Mouse (Mus musculus) ES-E14 (cell line): ENCODE measurements around the gene Ptger3. TPM values are rescaled to one million over a fixed set of nuclear protein-coding genes. Genes with fewer than 3 reads are reported as not detected.

Source experiments
- DNase-seq: peaks from one replicate; pipeline ENCODE4 v3.0.0-alpha.2; 2013; ENCODE audit warnings: low read depth, low spot score
- H3K27ac ChIP-seq: 2 replicates; pipeline ENCODE4 v1.5.1; 2012; ENCODE audit warnings: low read depth, mild to moderate bottlenecking, low read length, moderate library complexity, mixed read lengths; ENCODE audit not compliant: poor library complexity, insufficient read depth, severe bottlenecking
- H3K36me3 ChIP-seq: 2 replicates; pipeline ENCODE4 v1.6.1; 2012; ENCODE audit warnings: mild to moderate bottlenecking, low read length, moderate library complexity, mixed read lengths; ENCODE audit not compliant: control insufficient read depth, poor library complexity, insufficient read depth, severe bottlenecking
- H3K4me1 ChIP-seq, 2 experiments: fragments of 150-350 bp in 1 of 2; sonication (generic) in 1 of 2; 2 replicates each; pipeline ENCODE4 v1.6.1; 2012; ENCODE audit warnings: low read length in 2 of 2, mild to moderate bottlenecking in 1 of 2, mixed read lengths in 1 of 2; ENCODE audit not compliant: control insufficient read depth in 2 of 2, insufficient read depth in 2 of 2, poor library complexity in 1 of 2
- H3K4me3 ChIP-seq, 2 experiments: fragments of 150-350 bp in 1 of 2; sonication (generic) in 1 of 2; 2 replicates each; pipeline ENCODE4 v1.5.1; 2012; ENCODE audit warnings: low read length in 2 of 2, low read depth in 1 of 2, mild to moderate bottlenecking in 1 of 2, mixed read lengths in 1 of 2; ENCODE audit not compliant: insufficient read depth in 1 of 2, poor library complexity in 1 of 2, severe bottlenecking in 1 of 2
- H3K9ac ChIP-seq: 2 replicates; pipeline ENCODE4 v1.6.1; 2012; ENCODE audit warnings: low read depth, mild to moderate bottlenecking, low read length, mixed read lengths; ENCODE audit not compliant: poor library complexity, insufficient read depth, severe bottlenecking
- H3K9me3 ChIP-seq: fragments of 150-350 bp; sonication (generic); 2 replicates; pipeline ENCODE4 v1.6.1; 2012; ENCODE audit warnings: low read depth, mild to moderate bottlenecking, low read length; ENCODE audit not compliant: control insufficient read depth, insufficient read depth
- CHD2 ChIP-seq: IDR thresholded peaks from 2 replicates; pipeline ENCODE4 v1.6.1; 2014; ENCODE audit warnings: mild to moderate bottlenecking, low read depth, low read length, inconsistent platforms
- HCFC1 ChIP-seq: IDR thresholded peaks from 2 replicates; pipeline ENCODE4 v1.6.1; 2012; ENCODE audit warnings: low read length, inconsistent platforms, borderline replicate concordance; ENCODE audit not compliant: insufficient read depth
- MAFK ChIP-seq: IDR thresholded peaks from 2 replicates; pipeline ENCODE4 v1.6.1; 2014; ENCODE audit warnings: mild to moderate bottlenecking, low read depth, low read length, inconsistent platforms; ENCODE audit not compliant: insufficient read depth
- ZC3H11A ChIP-seq: IDR thresholded peaks from 2 replicates; pipeline ENCODE4 v1.6.1; 2012; ENCODE audit warnings: low read depth, mild to moderate bottlenecking, inconsistent platforms, low read length, borderline replicate concordance
- ZNF384 ChIP-seq: IDR thresholded peaks from 2 replicates; pipeline ENCODE4 v1.6.1; 2012; ENCODE audit warnings: low read depth, low read length, inconsistent platforms
- in situ Hi-C, 2 experiments: fragments of 600-800 bp; cut with MboI; formaldehyde crosslinking; loops; one replicate each; pipeline ENCODE4 v1.15.1; 2025; ENCODE audit warnings: low sequenced_read_pairs in 2 of 2, inconsistent platforms in 1 of 2; ENCODE audit not compliant: unreplicated experiment in 2 of 2
- total RNA-seq: library from RNA; depleted of rRNA; stranded (reverse); fragments of 300-350 nt; gene quantifications from 2 replicates; pipeline ENCODE4 v1.2.3, GENCODE M21; 2012

The Ptger3 gene
- total RNA-seq, 1 experiment = 0.49 TPM

DNA sequence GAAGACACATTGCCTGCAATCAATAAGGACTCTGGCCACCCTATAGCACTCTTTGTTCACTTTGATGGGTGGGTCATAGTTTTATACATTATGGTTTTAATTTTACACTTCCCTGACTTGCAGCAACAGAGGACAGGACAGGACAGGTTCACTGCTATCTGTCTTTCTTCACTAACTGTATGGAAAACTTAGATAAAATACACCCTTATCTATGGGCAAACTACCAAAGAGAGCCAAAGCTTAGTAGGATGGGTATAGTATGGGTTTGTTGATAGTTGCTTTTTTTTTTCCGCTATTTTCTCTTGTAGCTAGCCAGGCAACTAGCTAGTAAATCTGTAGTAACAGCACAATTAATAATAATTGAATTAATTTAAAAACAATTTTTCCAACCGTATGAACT, 35.1 kb upstream of the Ptger3 start:
- in situ Hi-C loops = loop anchor here in 1 of 2 experiments (25.0 kb wide), 1 partner anchor 481 kb away; no protein-coding TSS in a partner anchor
- DNase-seq = no peak
- Histone ChIP-seq H3K36me3 (no peaks in the 10 kb centered on the region; the same call in 1 of the 2 replicates), H3K4me3 (no peak overlapping the region), H3K9ac (no peak overlapping the region), H3K4me1 (0 out of 4 replicates have a peak, but pooled peaks cover 0 to 1% of the 10 kb centered on the region in 2 experiments), H3K9me3 (no peaks in the 10 kb centered on the region), H3K27ac (no peak overlapping the region)
- TF ChIP-seq ZC3H11A = no peak
- TF ChIP-seq MAFK = no peak
- no peak for TF ChIP-seq CHD2

DNA sequence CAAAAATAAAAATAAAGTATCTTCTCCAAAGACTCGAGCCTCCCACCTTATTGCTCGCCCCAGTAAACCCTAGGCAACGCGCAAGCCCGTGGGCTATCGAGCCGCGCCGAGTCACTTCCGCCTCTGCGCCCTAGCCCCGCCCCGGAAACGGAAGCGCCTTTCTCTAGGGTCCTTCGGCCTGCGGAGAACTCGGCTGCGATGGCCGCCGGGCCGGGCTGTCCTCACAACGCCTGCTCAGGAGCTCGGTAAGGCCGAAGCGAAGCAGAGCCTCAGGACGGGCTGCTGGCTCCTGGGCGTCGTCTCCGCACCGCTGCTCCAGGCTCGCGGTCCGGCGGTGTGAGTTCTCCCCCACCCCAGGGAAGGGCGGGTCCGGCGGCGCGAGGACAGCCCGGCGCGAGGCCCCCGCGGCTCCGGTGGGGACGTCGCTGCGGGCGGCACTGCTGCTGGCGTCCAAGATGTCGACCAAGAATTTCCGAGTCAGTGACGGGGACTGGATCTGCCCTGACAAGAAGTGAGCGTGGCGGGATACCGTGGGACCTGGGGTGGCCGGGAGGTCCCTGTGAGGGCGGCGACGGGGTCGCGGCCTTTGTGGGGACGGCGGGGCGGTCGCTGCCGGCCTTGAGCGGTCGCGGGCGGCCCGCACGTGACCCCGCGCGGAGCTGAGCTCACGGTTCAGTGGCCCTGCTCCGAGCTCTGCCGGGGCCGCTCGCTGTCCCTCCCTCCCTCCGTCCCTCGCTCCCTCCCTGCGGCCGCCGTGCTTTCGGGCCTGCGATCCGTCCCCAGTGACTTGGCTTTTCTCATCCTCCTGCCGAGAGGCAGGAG, 32.5 kb upstream of the Ptger3 start, which contains the start of gene Zranb2:
Gene Zranb2, plus strand, starts transcription at position 197 of the 822 bp plus-strand sequence.
- Histone ChIP-seq H3K9ac (peak within 1 kb of the TSS; percentile 94), H3K9me3 (no peaks in the 10 kb centered on the region), H3K4me3 (peak within 1 kb of the TSS; percentile 80 to 83), H3K4me1 (0 out of 4 replicates have a peak, but pooled peaks cover 0 to 1% of the 10 kb centered on the region in 2 experiments), H3K27ac (peak within 1 kb of the TSS; percentile 84), H3K36me3 (peaks cover 4% of the 10 kb centered on the region)
- TF ChIP-seq HCFC1 (peak; percentile 79), ZNF384 (no peak), MAFK (0 out of 2 replicates have a peak, but pooled peaks have one; percentile 3)
- peak; percentile 83 for DNase-seq
- in situ Hi-C loops = loop anchor here in 1 of 2 experiments (25.0 kb wide), 1 partner anchor 478 kb away; no protein-coding TSS in a partner anchor

DNA sequence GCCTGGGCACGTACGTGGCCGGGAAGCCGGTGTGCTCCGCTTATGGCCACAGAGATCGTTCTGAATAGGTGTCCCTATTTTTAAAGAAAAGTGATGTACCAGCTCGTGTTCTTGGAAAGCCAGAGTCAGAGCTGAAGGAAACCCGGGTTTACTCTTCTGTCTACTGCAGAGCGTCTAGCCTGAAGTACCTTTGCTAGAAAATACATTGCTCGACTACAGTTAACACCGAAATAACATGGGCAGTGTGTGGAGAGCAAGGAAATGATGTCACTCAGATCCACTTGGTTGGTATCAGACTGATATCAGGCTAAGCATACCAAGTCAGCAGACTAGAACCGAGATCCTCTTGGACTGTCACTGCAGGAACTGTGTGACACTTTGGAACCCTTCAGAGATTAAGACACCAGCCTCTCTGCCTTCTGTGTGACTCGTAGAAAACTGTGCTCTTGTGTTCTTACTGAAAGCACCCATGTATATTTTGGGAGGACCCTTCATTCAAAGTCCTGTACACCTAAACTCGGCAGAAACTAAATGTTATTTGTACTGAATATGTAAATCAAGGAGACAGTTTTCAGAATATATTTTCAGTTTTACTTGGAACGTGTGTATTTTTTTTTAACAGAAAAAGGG, 31.8 kb upstream of the Ptger3 start:
- peak overlapping the region; percentile 80 to 83 for H3K4me3 ChIP-seq
- 0 out of 4 replicates have a peak, but pooled peaks cover 0 to 1% of the 10 kb centered on the region in 2 experiments for H3K4me1 ChIP-seq
- H3K36me3 ChIP-seq = peaks cover 4% of the 10 kb centered on the region
- peak overlapping the region; percentile 94 for H3K9ac ChIP-seq
- H3K27ac ChIP-seq = peak overlapping the region; percentile 84
- in situ Hi-C loops = loop anchor here in 1 of 2 experiments (25.0 kb wide), 1 partner anchor 477 kb away; no protein-coding TSS in a partner anchor
- no peaks in the 10 kb centered on the region for H3K9me3 ChIP-seq
- peak; percentile 20 for DNase-seq
- TF ChIP-seq ZC3H11A = no peak
- no peak for TF ChIP-seq ZNF384
- TF ChIP-seq MAFK = no peak
- TF ChIP-seq HCFC1 = no peak
- TF ChIP-seq CHD2 = no peak

DNA sequence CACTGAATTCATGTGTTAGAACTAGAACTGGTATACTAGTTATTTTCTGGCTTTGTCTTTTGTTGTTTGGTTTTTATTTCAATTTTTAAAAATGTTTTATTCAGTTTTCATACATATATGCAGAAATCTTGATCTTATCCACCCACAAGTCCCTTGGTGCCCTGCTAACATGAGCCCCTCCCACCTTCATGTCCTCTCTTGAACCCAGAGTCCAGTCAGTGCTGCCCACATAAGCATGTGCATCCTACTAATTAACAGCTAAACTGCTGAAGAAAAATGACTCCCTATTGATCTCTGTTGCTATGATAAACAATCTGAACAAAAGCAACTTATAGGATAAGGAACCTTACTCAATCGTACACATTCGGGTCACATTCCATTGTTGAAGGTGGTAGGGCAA, 17.4 kb upstream of the Ptger3 start:
- H3K9me3 ChIP-seq = no peaks in the 10 kb centered on the region
- no peak overlapping the region for H3K27ac ChIP-seq
- no peaks in the 10 kb centered on the region for H3K4me1 ChIP-seq
- in situ Hi-C loops = loop anchor here in 1 of 2 experiments (25.0 kb wide), 1 partner anchor 463 kb away; no protein-coding TSS in a partner anchor
- H3K4me3 ChIP-seq = no peak overlapping the region
- no peak for DNase-seq
- no peak overlapping the region for H3K9ac ChIP-seq
- peaks cover 9% of the 10 kb centered on the region; the same call in 1 of the 2 replicates for H3K36me3 ChIP-seq
- no peak for TF ChIP-seq CHD2
